Mouse (Mus musculus) adrenal gland (tissue): ENCODE results near the gene Traf5.

Experiments used
- intact Hi-C: fragments of 180-260 bp; cut with DNase I; formaldehyde crosslinking; loops from one replicate; pipeline ENCODE4 v1.15.1; 2025
- long read RNA-seq, 2 experiments: library from polyadenylated mRNA; unstranded; transcript quantifications; one replicate each; pipeline ENCODE4 v2.0.0; 2020; ENCODE audit warnings: borderline replicate concordance in 1 of 2; ENCODE audit not compliant: insufficient replicate concordance in 1 of 2

Traf5 gene
- long read RNA-seq, experiment 1, partial matches to known transcripts = 0 of 3 reads
- long read RNA-seq, experiment 1, other reads (novel, unspliced or antisense) = 3 of 3 reads
- long read RNA-seq, experiment 2, partial matches to known transcripts = 0 of 6 reads
- long read RNA-seq, experiment 2, other reads (novel, unspliced or antisense) = 6 of 6 reads

DNA sequence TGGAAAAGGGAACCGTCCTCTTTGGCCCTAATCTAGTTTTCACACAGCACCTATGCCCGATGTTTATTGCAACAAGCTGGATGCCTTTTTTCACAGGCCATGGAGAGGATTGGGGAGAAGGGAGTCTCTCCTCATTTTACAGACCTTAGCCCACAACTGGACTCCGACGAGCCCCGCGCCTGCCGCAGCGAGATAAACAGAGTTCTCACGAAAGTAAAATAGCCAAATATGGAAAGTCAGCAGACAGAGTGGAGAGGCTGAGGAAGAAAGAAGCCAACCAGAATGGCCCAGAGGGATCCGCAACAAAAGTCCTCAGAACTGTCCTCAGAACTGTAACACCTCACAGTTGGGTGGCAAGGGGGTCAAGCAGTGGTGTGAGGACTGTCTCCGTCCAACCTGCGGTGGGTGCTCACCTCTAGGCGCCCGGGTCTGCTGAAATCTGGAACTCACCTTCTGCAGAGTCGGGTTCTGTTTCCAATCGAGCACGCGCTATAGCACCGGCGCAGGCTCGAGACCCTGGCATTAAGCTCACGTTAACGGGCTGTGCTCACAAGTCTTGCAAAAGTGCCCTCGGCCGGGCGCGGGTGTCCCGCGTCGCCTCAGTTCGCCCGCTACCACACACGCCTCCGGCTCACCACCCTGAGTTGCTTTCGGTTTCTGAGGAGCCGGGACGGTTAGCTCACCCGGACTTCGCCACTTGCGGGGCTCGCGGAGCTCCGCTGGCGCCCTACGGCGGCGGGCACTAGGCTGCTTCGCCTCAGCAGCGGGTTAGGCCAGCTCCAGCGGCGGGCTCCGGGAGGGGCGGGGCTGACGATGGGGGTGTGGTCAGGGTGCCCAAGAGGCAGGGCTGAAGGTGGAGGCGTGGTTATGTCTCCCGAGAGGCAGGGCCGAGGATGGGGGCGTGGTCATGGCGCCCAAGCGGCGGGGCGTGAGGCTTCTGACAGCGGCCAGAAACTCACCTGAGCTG is at the start of gene Traf5:
Gene Traf5, minus strand, starts transcription at position 754 of the 967 bp plus-strand sequence.
- intact Hi-C loops = loop anchor here (2.0 kb wide), 1 partner anchor 257 kb away; no protein-coding TSS in a partner anchor

DNA sequence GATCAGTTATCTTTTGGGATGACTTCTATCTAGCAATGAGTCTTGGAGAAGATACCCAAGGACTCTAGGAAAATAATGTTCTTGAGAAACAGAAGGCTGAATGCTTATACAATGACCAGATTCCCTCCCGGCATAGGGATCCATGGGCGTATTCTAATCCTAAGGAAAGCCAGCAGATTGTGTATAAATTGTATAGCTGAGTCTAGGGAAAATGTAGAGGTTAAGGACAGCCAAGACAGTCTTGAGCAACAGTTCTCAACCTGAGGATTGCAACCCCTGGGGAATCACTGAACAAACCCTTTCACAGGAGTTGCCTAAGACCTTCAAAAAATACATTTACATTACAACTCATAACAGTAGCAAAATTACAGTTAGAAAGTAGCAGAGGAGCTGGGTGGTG is 48.0 kb upstream of the Traf5 start:
- intact Hi-C loops = no loop called here

DNA sequence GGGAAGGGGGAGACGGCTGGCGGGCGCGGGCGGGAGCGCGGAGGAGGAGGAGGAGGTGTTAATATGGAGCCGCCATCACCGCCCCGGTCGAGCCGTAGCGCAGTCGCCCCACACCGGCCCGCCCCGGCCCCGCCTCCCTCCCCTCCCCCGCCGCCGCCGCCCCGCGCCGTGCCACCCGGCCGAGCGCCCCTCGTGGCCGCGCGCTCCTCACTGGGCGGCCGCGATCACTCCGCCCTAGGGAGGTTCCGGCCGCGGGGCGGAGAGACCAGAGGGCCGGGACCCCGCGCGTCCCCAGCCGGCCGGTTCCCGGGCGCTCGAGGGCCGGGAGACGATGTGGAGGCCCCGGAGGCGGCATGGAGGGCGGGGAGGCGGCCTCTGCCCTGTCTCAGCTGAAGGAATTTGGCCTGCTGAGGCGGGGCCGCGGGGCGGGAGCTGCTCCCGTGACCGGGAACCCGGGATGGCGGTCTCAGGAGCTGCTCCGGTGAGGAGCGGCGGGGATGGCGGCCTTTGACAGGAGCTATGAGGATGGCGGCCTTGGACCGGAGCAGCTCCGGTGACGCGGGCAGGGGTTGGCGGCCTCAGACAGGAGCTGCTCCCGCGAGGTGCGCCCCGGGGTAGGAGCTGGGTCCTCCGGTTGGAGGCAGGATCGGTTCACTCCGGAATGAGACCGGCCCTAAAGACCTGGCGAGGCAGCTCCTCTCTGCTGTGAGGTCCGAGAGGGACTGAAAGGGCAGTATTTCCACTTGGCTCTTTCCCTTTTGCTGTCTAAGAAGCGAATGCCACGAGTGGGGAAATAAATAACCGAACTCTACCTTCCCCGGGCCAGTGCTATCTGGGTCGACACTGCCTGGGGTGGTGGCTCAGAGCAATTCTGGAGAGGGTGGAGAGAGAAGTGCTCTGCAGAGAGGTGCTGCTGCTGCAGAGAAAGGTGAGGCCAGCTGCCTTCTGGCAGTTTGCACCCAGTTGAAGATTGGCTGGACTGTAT is 45.9 kb upstream of the Traf5 start, which contains the start of gene Rcor3:
Gene Rcor3, minus strand, starts transcription at position 137 of the 985 bp plus-strand sequence.
- intact Hi-C loops = no loop called here

DNA sequence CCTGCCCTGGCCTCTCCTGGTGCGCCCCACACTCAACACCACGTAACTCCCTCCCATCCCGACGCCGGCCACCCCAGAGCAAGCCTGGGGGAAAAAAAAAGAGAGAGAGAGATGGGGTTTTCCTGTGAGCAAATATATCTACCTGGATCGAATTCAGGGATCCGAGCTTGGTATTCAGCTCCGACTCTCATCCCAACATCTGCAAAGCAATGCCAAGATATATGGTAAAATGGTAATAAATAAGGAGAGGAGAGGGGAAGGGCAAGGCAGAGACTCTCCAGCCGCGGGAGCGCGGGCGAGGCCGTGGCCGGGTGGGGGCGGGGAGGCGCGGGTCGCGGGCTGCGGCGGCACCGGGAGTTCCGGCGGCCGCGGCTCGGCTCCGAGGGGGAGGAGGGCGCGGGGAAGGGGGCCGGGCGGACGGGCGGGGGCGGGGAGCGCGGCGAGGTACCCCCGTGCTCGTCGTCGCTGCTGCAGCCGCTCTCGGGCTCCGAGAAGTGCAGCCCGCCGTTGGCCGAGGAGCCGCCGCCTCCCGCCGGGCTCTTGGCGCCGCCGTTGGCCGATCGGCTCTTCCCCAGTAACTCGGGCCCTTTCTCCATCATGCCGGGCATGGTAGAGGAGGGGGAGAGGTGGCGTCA is 45.0 kb upstream of the Traf5 start:
- intact Hi-C loops = no loop called here

DNA sequence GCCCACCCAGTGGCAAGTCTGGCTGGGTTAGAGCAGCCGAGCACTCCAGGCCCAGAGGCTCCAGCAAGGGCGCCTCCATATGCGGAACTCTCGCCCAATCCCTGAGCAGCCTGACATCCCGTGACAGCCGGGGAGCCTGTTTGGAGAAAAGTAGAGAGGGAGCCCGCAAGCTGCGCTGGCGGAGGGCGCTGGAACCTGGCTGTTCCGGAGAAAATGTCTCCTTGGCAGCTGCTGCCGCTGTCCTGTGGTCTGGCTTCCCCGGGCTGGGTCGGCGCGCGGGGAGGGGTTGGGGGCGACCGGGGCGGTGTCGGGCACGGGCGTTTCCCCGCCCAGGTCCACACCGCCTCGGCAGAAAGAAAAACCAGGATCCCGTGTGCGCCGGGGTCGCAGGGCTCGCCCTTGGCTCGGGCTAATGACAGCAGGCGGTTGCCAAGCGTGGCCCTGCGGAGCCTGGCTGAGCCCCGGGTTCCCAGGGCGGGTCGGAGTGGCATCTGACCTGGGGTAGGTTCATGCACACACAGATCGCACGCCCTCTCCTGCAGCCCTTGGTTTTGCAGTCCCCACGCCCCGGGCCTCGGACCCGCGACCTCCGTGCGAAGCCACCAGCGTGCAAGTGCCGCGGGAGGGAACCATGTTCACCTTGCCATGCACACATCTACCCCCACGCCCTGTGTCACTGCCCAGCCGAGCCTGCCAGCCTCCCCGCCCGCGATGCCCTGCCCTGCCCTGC is 44.4 kb upstream of the Traf5 start:
- intact Hi-C loops = no loop called here

DNA sequence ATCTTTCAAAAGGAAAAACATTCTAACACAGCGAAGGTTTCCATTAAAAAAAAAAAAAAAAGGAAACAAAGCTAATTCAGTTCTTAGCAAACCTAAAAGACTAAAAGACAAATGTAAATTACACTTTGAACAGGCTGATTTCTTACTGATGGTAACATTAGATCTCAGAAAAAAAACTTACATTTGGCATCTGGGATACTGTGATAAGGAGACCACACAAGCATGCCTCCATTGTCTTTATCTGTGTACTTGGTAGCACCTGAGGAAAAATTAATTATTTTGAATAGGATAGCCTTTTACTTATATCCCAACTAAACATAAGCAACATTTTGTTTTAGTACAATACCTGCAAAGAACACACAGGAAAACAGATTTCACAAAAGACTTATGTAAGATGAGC is 37.8 kb upstream of the Traf5 start:
- intact Hi-C loops = no loop called here

DNA sequence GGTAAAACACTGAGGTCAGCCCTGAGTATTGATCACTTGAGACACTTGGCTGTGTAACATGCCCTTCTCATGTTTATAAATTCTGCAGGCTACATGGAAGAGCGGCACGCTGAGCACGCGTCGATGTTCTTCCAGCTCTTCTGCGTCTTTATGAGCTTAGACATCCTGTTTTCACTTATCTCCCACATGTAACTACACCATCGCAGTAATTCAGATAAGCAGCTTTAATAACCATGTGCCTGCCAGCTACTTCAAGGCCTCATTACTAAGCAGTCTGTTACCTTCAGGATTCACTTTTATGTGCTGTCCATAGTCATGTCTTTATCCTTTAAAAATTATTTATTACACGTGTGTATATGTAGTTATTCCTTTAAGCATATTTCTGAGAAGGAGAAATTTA is 36.0 kb upstream of the Traf5 start:
- intact Hi-C loops = no loop called here

DNA sequence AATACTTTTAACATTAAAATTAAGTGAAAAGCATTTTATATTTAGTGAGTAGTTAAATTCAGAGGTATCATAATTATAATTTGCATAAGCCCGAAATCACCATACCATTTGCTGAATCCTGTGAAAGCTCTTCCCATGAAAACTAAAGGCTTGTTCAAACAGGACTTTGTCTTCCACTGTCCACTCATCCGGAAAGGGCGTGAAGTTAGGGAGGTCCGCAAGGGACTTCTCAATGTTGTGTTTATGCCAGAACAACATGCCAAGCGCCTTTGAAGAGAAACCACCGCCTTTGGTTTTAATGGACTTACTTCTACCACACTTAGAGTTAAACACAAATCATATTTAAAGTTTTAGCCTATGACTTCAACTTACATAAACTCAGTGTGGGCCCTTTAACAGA is 33.4 kb upstream of the Traf5 start:
- intact Hi-C loops = no loop called here

DNA sequence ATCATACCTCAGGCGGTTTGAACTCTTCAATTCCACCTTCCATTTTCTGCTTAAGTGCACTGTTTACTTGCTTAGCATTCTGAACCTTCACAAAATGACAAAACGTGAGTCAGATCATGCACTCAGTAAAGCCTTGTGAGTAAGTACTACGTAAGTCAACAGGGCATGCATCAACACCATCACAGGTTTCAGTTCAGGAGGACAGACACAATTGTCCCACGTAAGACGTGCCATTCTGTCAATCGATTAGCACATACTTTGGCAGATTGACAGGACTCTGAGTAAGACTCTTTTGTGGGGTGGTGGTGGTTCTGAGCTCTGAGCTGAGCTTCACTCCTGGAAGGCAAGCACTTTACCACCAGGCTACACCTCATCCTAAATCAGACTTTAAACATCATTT is 23.9 kb upstream of the Traf5 start:
- intact Hi-C loops = no loop called here

DNA sequence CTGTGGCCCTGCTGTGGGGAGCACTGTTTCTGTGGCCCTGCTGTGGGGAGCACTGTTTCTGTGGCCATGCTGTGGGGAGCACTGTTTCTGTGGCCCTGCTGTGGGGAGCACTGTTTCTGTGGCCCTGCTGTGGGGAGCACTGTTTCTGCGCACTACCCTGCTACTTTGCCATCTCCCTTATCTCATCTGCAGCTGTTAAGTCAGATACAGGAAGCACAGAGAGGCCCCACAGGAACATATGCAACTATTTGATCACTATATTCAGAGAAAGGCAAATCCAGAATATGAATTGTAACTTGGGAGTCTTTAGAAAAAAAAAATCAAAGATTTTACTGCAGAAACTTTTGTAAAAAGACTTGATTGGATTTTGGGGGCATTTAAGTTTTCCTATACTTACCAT is 23.0 kb upstream of the Traf5 start:
- intact Hi-C loops = no loop called here

DNA sequence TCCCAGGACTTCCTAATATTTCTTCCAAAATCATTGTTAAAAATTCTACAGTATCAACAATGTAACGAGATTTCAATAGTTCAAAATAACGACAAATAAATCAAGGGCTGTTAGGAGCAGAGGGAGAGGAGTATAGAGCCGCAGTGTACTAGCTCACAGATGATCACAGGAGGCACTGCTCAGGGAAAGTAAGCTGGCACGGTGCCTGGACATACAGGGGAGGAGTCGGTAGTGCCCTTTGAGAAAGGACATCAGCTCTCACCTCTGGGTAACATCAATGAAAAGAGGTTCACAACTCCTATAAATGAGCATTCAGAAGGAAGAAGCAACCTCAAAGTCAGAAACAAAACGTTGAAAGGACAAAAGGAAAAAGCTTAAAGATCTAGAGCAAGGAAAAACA is 16.8 kb upstream of the Traf5 start:
- intact Hi-C loops = no loop called here

DNA sequence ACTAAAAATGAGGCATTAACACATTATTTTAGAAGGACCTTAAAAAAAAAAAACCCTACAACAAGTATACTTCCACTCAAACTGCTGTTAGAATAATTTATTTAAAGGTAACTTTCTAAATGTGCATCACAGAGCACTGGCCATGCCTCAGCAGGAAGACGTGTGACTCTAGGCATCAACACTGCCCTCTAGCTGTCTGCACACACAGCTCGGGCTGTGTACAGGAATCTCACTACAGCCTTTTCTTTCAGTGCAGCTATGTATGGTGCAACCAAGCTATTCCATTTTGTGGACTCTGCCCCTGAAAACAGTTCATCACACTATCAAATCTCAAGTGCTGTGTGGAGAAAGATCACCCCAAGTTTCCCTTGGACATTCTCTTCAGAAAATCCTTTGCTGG is 15.0 kb upstream of the Traf5 start:
- intact Hi-C loops = no loop called here

DNA sequence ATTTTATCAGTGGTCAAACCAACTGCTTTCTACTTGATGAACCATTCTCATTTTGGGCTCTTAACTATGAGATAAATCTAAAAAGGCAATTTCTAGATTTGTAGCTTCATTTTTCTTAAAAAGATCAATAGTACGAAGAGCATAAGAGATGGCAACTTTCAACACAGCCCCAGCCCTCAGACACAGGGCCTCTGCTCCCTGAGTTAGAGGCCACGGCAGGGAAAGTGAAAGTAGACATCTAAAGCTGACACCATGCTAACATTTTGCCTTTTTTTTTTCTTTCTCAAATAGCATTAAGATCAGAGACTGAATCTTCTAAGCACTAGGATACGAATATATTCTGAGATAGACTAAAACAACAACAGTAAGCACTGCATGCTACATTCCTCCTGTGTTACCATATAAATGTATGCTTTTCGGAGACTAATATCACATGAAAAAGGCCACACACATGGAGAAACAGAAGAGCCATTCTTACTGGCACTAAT is 13.6 kb upstream of the Traf5 start:
- intact Hi-C loops = no loop called here

DNA sequence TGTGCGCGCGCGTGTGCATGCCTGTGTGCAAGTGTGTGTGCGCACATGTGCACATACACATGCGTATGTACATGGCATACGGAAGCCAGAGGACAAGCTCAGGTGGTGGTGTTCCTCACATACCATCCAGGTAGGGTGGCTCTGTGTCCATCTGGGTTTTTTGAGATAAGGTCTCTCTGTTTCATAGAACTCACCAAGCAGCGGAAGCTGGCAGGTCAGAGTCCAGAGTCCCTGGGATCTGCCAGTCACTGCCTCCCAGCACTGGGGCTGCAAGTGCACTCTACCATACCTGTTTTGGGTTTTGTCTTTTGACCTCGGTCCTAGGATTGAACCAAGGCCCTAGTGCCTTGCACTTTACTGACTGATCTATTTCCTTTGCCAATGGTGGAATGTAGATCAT is 11.7 kb upstream of the Traf5 start:
- intact Hi-C loops = no loop called here

DNA sequence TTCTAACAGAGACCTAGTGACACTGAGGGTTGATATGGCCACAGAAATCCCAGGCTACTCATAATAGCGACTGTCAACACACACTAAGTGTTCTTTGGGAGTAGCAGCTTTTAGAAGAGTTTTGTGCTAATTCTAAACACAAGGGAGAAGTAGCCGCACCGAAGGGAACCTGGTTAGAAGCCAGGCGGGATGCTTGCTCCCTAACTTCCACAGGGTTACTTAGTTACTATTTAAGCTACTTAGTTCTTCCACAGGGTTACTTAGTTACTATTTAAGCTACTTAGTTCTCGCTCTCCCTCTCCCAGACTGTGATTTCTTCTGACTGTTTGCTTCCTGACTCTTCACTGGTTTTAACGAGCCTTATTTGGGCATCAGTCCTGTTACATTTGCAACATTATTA is 10.8 kb upstream of the Traf5 start:
- intact Hi-C loops = no loop called here

DNA sequence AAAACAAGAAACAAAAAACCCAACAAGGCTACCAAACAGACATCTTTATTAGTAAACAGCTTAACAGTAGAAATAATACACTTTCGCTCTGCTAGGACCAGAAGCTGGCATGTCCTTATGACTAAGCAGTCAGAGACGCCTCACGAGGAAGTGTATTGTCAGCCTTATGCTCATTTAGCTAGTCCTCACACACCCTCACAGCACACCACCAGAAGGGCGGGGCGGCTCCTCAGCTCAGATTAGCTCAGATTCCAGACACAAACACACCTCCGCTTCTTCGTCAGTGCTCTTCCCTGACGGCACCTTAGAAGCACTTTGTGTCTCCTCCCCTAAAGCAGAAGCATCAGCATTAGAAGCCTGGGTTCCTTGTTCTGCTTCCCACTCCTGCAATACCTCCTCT is 9.0 kb upstream of the Traf5 start:
- intact Hi-C loops = no loop called here

DNA sequence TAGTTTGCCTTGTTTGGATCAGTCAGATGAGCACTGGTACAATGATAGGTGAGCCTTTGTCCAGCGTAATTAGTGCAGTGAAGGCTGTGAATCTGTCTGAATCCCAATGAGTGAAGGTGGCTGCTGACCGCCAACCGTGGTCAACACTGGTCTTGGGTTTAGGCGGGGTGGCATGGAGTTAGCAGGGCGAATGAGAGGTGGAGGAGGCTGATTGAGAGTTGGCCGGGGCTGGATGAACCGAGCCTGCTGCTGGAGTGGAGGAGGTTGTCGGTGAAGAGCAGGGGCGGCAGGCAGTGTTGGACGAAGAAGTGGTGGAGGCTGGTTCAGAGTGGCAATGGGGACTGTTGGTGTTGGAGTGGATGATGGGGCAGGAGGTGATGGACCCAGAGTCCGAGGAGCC is 8.4 kb upstream of the Traf5 start:
- intact Hi-C loops = no loop called here

DNA sequence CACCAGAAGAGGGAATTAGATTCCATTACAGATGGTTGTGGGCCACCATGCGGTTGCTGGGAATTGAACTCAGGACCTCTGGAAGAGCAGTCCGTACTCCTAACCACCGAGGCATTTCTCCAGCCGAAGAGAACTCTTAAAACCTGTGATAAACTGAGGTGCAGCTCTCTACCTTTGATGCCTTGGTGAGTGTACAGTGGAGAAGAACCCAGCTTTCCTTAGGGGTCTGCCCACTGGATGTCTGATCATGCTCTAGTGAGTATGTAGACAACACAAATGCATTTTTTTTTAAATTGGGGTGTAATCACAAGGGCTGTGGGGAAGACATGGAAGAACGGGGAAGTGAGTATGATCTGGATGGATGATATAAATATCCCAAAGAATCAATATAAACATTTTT is 3.3 kb upstream of the Traf5 start:
- intact Hi-C loops = no loop called here

DNA sequence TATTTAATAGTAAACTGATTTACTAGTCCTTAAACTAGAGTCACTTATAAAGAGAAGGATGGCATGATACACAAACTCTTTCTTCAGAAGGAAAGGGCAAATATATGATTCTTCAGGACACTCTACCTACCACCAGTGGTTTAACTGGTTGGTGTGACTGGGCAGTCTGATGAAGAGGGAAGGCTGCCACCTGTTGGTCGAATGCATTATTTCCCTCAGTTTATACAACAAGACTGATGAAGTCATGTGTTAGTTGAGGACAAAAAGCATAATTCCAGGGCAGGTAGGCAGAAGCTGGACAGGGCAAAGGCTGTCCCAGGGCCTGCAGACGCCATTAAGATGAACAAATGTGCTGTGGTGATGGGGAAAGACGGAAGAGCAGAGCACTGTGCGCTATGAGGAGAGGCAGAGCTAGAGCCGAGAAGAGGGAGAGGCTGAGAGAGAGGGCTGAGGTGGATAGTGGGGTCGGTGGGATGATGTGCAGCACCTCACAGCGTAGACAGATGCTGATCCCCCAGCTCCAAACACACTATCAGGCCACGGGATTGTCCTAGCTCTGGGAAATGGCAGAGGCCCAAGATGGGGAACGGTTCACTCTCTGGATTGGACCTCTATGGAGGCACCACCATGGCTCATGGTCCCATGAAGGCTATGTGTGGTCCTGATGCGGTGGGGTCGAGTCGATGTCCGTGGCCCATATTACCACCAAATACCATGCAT is 2.3 kb upstream of the Traf5 start:
- intact Hi-C loops = no loop called here
